Mouse (Mus musculus): Measurements from ENCODE around the gene Wbp4. TPM values are rescaled to one million over a fixed set of nuclear protein-coding genes. Genes with fewer than 3 reads are reported as not detected.
"Not testable (repeated sequence)": the region's sequence is repeated elsewhere in the genome, so short reads cannot be mapped to it uniquely, and the experiment has no call there.

Wbp4 gene
- total RNA-seq, 1 experiment from 2014 or later: 81.4 TPM

- no peak for ATAC-seq (replicated peaks; ENCODE audit: low read depth, poor library complexity, severe bottlenecking)
Measured at GRCm38 (mm10) chr14:79465623-79466022, 15.7 kb downstream of the Wbp4 start.

GRCm38 (mm10) chr14:79460988-79461387 is 20.3 kb downstream of the Wbp4 start:
- ATAC-seq (replicated peaks; ENCODE audit: low read depth, poor library complexity, severe bottlenecking): 0 out of 2 replicates have a peak, but pooled peaks have one; percentile 39

GRCm38 (mm10) chr14:79460401-79460800 is 20.9 kb downstream of the Wbp4 start:
- no peak for ATAC-seq (replicated peaks; ENCODE audit: low read depth, poor library complexity, severe bottlenecking)

- not testable (repeated sequence) for ATAC-seq (replicated peaks; ENCODE audit: low read depth, poor library complexity, severe bottlenecking)
Measured at GRCm38 (mm10) chr14:79452591-79452934, 28.8 kb downstream of the Wbp4 start.

- peak; percentile 99 for ATAC-seq (replicated peaks; ENCODE audit: low read depth, poor library complexity, severe bottlenecking)
Measured at GRCm38 (mm10) chr14:79451681-79452590, 29.4 kb downstream of the Wbp4 start, which contains the start of gene Kbtbd6. Gene Kbtbd6, plus strand, starts transcription at chr14:79451835.

GRCm38 (mm10) chr14:79445055-79445620 is 36.2 kb downstream of the Wbp4 start:
- no peak for ATAC-seq (replicated peaks; ENCODE audit: low read depth, poor library complexity, severe bottlenecking)

GRCm38 (mm10) chr14:79444601-79445000 is 36.7 kb downstream of the Wbp4 start:
- ATAC-seq (replicated peaks; ENCODE audit: low read depth, poor library complexity, severe bottlenecking): no peak

GRCm38 (mm10) chr14:79441441-79441840 is 39.9 kb downstream of the Wbp4 start:
- ATAC-seq (replicated peaks; ENCODE audit: low read depth, poor library complexity, severe bottlenecking): peak; percentile 74

GRCm38 (mm10) chr14:79440655-79441054 is 40.7 kb downstream of the Wbp4 start:
- ATAC-seq (replicated peaks; ENCODE audit: low read depth, poor library complexity, severe bottlenecking): no peak

GRCm38 (mm10) chr14:79434068-79434467 is 47.3 kb downstream of the Wbp4 start:
- ATAC-seq (replicated peaks; ENCODE audit: low read depth, poor library complexity, severe bottlenecking): no peak

- ATAC-seq (replicated peaks; ENCODE audit: low read depth, poor library complexity, severe bottlenecking): peak; percentile 4; the same call in 1 of the 2 replicates
Measured at GRCm38 (mm10) chr14:79426730-79427365, 54.5 kb downstream of the Wbp4 start.

GRCm38 (mm10) chr14:79425979-79426729 is 55.2 kb downstream of the Wbp4 start, which contains the start of gene Kbtbd7:
Gene Kbtbd7, plus strand, starts transcription at chr14:79426511.
- ATAC-seq (replicated peaks; ENCODE audit: low read depth, poor library complexity, severe bottlenecking): peak; percentile 99

GRCm38 (mm10) chr14:79420083-79420685 is 61.1 kb downstream of the Wbp4 start:
- ATAC-seq (replicated peaks; ENCODE audit: low read depth, poor library complexity, severe bottlenecking): no peak

- no peak for ATAC-seq (replicated peaks; ENCODE audit: low read depth, poor library complexity, severe bottlenecking)
Measured at GRCm38 (mm10) chr14:79413121-79413520, 68.2 kb downstream of the Wbp4 start.

GRCm38 (mm10) chr14:79410662-79411061 is 70.7 kb downstream of the Wbp4 start:
- ATAC-seq (replicated peaks; ENCODE audit: low read depth, poor library complexity, severe bottlenecking): no peak

Other genes starting within 250 kb of the Wbp4 start
- gene Zfp957, start 234.2 kb downstream of the Wbp4 start, total RNA-seq (2017): not detected in 2 replicates
- gene Rgcc, start 179.9 kb downstream of the Wbp4 start, total RNA-seq (2017): 23.2 and 35.5 TPM in 2 replicates
- 30.6 and 71.9 TPM in 2 replicates for gene Naa16, start 90.7 kb downstream of the Wbp4 start, total RNA-seq (2017)
- 19.4 and 27.9 TPM in 2 replicates for gene Mtrf1, start 83.7 kb downstream of the Wbp4 start, total RNA-seq (2017)
- gene Kbtbd7, start 55.0 kb downstream of the Wbp4 start, total RNA-seq (2017): 13.9 and 15.3 TPM in 2 replicates
- 2.9 and 7.1 TPM in 2 replicates for gene Kbtbd6, start 29.7 kb downstream of the Wbp4 start, total RNA-seq (2017)
- 270 and 285 TPM in 2 replicates for gene Elf1, start 326 bp downstream of the Wbp4 start, total RNA-seq (2017)
- 102 and 171 TPM in 2 replicates for gene Sugt1, start 106.2 kb upstream of the Wbp4 start, total RNA-seq (2017)
- gene Cnmd, start 180.7 kb upstream of the Wbp4 start, total RNA-seq (2017): not detected in 2 replicates

Measured in common myeloid progenitor, adult 5-6 weeks (primary cell).